Comparison of ENCODE assay signal across 23 mouse cellular contexts in genomic region chr15:93325360-93325759, GRCm38 (mm10). TPM values are rescaled to one million over a fixed set of nuclear protein-coding genes. Genes with fewer than 3 reads are reported as not detected.
DNase-seq lines count a peak whose midpoint lies in the region; ATAC-seq and TF ChIP-seq lines count a peak whose summit lies in the region.
"Had no signal": no experiment of that assay in that cellular context is flagged by ENCODE, and none has a peak within 500 bp of the region (broad histone marks: within the 10 kb centered on the region; RNA-seq: fewer than 3 reads in every experiment).

No protein-coding gene starts in this region.

- peak overlapping the region; percentile 48 for H3K27ac ChIP-seq in heart, embryonic 13.5 days (replicated peaks)
- no peak overlapping the region for H3K27ac ChIP-seq in stomach, embryonic 15.5 days
- H3K27ac ChIP-seq in stomach, postnatal 0 days (replicated peaks), result no peak overlapping the region
- H3K27ac ChIP-seq in liver, embryonic 15.5 days (replicated peaks), result no peak overlapping the region
- H3K27ac ChIP-seq: embryonic facial prominence, embryonic 13.5 days; forebrain, embryonic 13.5 days; hindbrain, embryonic 13.5 days; limb, embryonic 12.5 days had no signal

- WGBS in heart, embryonic 13.5 days, result 22% methylated on average over 5 of the region's 5 CpGs
- WGBS in stomach, embryonic 15.5 days, result 70% methylated on average over 5 of the region's 5 CpGs
- WGBS in stomach, postnatal 0 days, result 71% methylated on average over 5 of the region's 5 CpGs
- 38% methylated on average over 5 of the region's 5 CpGs for WGBS in liver, embryonic 15.5 days (ENCODE audit: insufficient replicate concordance)

- intact Hi-C loops in heart, postnatal 10 days (cut with DNase I), result no loop called here

- H3K9me3 ChIP-seq in heart, embryonic 13.5 days, result no peaks in the 10 kb centered on the region
- H3K9me3 ChIP-seq in stomach, embryonic 15.5 days, result no peaks in the 10 kb centered on the region
- no peaks in the 10 kb centered on the region for H3K9me3 ChIP-seq in stomach, postnatal 0 days (ENCODE audit: control insufficient read depth, low read length)
- no peaks in the 10 kb centered on the region for H3K9me3 ChIP-seq in liver, embryonic 15.5 days (replicated peaks)
- H3K9me3 ChIP-seq: embryonic facial prominence, embryonic 13.5 days; forebrain, embryonic 13.5 days; hindbrain, embryonic 13.5 days; limb, embryonic 12.5 days had no signal

- no peak for ATAC-seq in heart, embryonic 13.5 days (ENCODE audit: extremely low read depth, insufficient number of reproducible peaks, low FRiP score, low TSS enrichment)
- peak; percentile 35; the same call in 1 of the 2 replicates for ATAC-seq in stomach, embryonic 15.5 days (ENCODE audit: insufficient read depth, low FRiP score, low read depth)
- ATAC-seq in stomach, postnatal 0 days (ENCODE audit: low FRiP score, low TSS enrichment), result no peak
- peak; percentile 52; the same call in 1 of the 2 replicates for ATAC-seq in liver, embryonic 15.5 days (ENCODE audit: insufficient read depth)
- ATAC-seq: CD4-positive, CD25-positive, alpha-beta regulatory T cell, adult 4 months; forebrain, embryonic 13.5 days; inflammation-experienced regulatory T-cells, adult 6 months had no signal

- peak overlapping the region; percentile 18; the same call in 1 of the 2 replicates for H3K4me2 ChIP-seq in heart, embryonic 13.5 days
- H3K4me2 ChIP-seq in stomach, embryonic 15.5 days, result no peak overlapping the region
- no peak overlapping the region for H3K4me2 ChIP-seq in stomach, postnatal 0 days (replicated peaks; ENCODE audit: low read depth)
- no peak overlapping the region for H3K4me2 ChIP-seq in liver, embryonic 15.5 days
- H3K4me2 ChIP-seq: embryonic facial prominence, embryonic 13.5 days; forebrain, embryonic 13.5 days; hindbrain, embryonic 13.5 days; limb, embryonic 12.5 days; midbrain, embryonic 11.5 days had no signal

- H3K36me3 ChIP-seq in heart, embryonic 13.5 days, result peaks cover 14% of the 10 kb centered on the region
- peaks cover 4% of the 10 kb centered on the region; the same call in 1 of the 2 replicates for H3K36me3 ChIP-seq in stomach, embryonic 15.5 days
- no peaks in the 10 kb centered on the region for H3K36me3 ChIP-seq in stomach, postnatal 0 days (ENCODE audit: control insufficient read depth, insufficient read depth, low read length)
- H3K36me3 ChIP-seq in liver, embryonic 15.5 days (replicated peaks), result peaks cover 10% of the 10 kb centered on the region; the same call in 1 of the 2 replicates

- H3K9ac ChIP-seq in heart, embryonic 13.5 days, result no peak overlapping the region
- no peak overlapping the region for H3K9ac ChIP-seq in stomach, embryonic 15.5 days
- no peak overlapping the region for H3K9ac ChIP-seq in stomach, postnatal 0 days (ENCODE audit: low read length)
- H3K9ac ChIP-seq in liver, embryonic 15.5 days, result no peak overlapping the region
- H3K9ac ChIP-seq: embryonic facial prominence, embryonic 13.5 days; forebrain, embryonic 13.5 days; hindbrain, embryonic 13.5 days; limb, embryonic 12.5 days had no signal

- no peak overlapping the region for H3K4me3 ChIP-seq in heart, embryonic 13.5 days
- no peak overlapping the region for H3K4me3 ChIP-seq in stomach, embryonic 15.5 days (replicated peaks)
- H3K4me3 ChIP-seq in stomach, postnatal 0 days (ENCODE audit: low read depth, low read length), result no peak overlapping the region
- H3K4me3 ChIP-seq in liver, embryonic 15.5 days (replicated peaks), result no peak overlapping the region
- H3K4me3 ChIP-seq: embryonic facial prominence, embryonic 13.5 days; forebrain, embryonic 13.5 days; hindbrain, embryonic 13.5 days; limb, embryonic 12.5 days had no signal

- H3K4me1 ChIP-seq in heart, embryonic 13.5 days, result peaks cover 49% of the 10 kb centered on the region
- 0 out of 2 replicates have a peak, but pooled peaks cover 2% of the 10 kb centered on the region for H3K4me1 ChIP-seq in stomach, embryonic 15.5 days
- no peaks in the 10 kb centered on the region for H3K4me1 ChIP-seq in stomach, postnatal 0 days (replicated peaks; ENCODE audit: control insufficient read depth, insufficient read depth)
- peaks cover 29% of the 10 kb centered on the region for H3K4me1 ChIP-seq in liver, embryonic 15.5 days (replicated peaks)

- H3K27me3 ChIP-seq in heart, embryonic 13.5 days (replicated peaks), result no peaks in the 10 kb centered on the region
- H3K27me3 ChIP-seq in stomach, embryonic 15.5 days (replicated peaks), result no peaks in the 10 kb centered on the region
- H3K27me3 ChIP-seq in stomach, postnatal 0 days (ENCODE audit: control insufficient read depth, insufficient read depth, low read length), result no peaks in the 10 kb centered on the region
- H3K27me3 ChIP-seq in liver, embryonic 15.5 days, result no peaks in the 10 kb centered on the region
- H3K27me3 ChIP-seq: embryonic facial prominence, embryonic 13.5 days; forebrain, embryonic 13.5 days; hindbrain, embryonic 13.5 days; limb, embryonic 12.5 days had no signal

- no peak for TF ChIP-seq EP300 in stomach, postnatal 0 days (optimal IDR thresholded peaks at IDR 0.05)

- no peak for DNase-seq in heart, postnatal 10 days
- DNase-seq in stomach, postnatal 0 days (ENCODE audit: low spot score), result no peak
- no peak for DNase-seq in adrenal gland, postnatal 14 days
- DNase-seq in gastrocnemius, adult 18-20 months (ENCODE audit: low spot score), result no peak
- DNase-seq: adrenal gland, postnatal 36 days; cerebellum, adult 2 months; cerebellum, postnatal 25 days; gastrocnemius, postnatal 10 days; heart, postnatal 14 days; kidney, adult 18-20 months; kidney, postnatal 4 days; lung, adult 2 months; lung, postnatal 14 days had no signal

- TF ChIP-seq CTCF in stomach, postnatal 0 days (IDR thresholded peaks at IDR 0.05; ENCODE audit: low read depth), result no peak

RNA-seq across cellular contexts. Expression of gene Yaf2, which starts 11.4 kb away (rescaled TPM):
- 80.0 and 90.0 TPM in 2 replicates for polyA plus RNA-seq in heart, embryonic 13.5 days (2015; fragmentation: Nextera tagmentation; extraction: Ambion mirVana)
- total RNA-seq in heart, postnatal 10 days (2021), result 10 to 100 TPM; 29.8 to 32.0 TPM
- polyA plus RNA-seq in stomach, embryonic 15.5 days (2015; fragmentation: Nextera tagmentation; extraction: Ambion mirVana), result 72.2 and 74.8 TPM in 2 replicates
- polyA plus RNA-seq in stomach, postnatal 0 days (2015; fragmentation: Nextera tagmentation; extraction: Ambion mirVana), result 44.7 and 46.7 TPM in 2 replicates
- 25.9 and 26.5 TPM in 2 replicates for polyA plus RNA-seq in liver, embryonic 15.5 days (2015; fragmentation: Nextera tagmentation; extraction: Ambion mirVana)
- 35.8 and 37.3 TPM in 2 replicates for total RNA-seq in adrenal gland, postnatal 14 days (2021)
- 10 to 100 TPM; 21.0 to 24.2 TPM for total RNA-seq in gastrocnemius, adult 18-20 months (2021)

RNA-seq across cellular contexts. Expression of gene Gxylt1, which starts 50.4 kb away (rescaled TPM):
- 7.0 and 8.5 TPM in 2 replicates for polyA plus RNA-seq in heart, embryonic 13.5 days (2015; fragmentation: Nextera tagmentation; extraction: Ambion mirVana)
- 10 to 100 TPM; 13.7 to 15.0 TPM for total RNA-seq in heart, postnatal 10 days (2021)
- polyA plus RNA-seq in stomach, embryonic 15.5 days (2015; fragmentation: Nextera tagmentation; extraction: Ambion mirVana), result 11.1 and 11.7 TPM in 2 replicates
- 5.2 and 5.7 TPM in 2 replicates for polyA plus RNA-seq in stomach, postnatal 0 days (2015; fragmentation: Nextera tagmentation; extraction: Ambion mirVana)
- 2.8 and 3.1 TPM in 2 replicates for polyA plus RNA-seq in liver, embryonic 15.5 days (2015; fragmentation: Nextera tagmentation; extraction: Ambion mirVana)
- total RNA-seq in adrenal gland, postnatal 14 days (2021), result 33.7 and 36.4 TPM in 2 replicates
- total RNA-seq in gastrocnemius, adult 18-20 months (2021), result 1 to 10 TPM; 5.9 to 7.2 TPM

Comparison
In these comparisons a context has a peak if more than half of its experiments do, and no peak if none do; other contexts are left out.
1. ATAC-seq: peak in stomach, embryonic 15.5 days (single experiment) and liver, embryonic 15.5 days (single experiment); none in heart, embryonic 13.5 days (single experiment) and stomach, postnatal 0 days (single experiment).